Mouse (Mus musculus): ENCODE measurements around the gene Gna12.

GRCm38 (mm10) chr5:140818482-140819076 lies 11.7 kb downstream of the Gna12 start:
- TF ChIP-seq POLR2A (IDR thresholded peaks at IDR 0.05; ENCODE audit: borderline replicate concordance, extremely low read depth, low read depth, low read length) (no peak), CTCF (IDR thresholded peaks at IDR 0.05; ENCODE audit: insufficient read depth, low read length) (no peak)
